In the genomic region with DNA sequence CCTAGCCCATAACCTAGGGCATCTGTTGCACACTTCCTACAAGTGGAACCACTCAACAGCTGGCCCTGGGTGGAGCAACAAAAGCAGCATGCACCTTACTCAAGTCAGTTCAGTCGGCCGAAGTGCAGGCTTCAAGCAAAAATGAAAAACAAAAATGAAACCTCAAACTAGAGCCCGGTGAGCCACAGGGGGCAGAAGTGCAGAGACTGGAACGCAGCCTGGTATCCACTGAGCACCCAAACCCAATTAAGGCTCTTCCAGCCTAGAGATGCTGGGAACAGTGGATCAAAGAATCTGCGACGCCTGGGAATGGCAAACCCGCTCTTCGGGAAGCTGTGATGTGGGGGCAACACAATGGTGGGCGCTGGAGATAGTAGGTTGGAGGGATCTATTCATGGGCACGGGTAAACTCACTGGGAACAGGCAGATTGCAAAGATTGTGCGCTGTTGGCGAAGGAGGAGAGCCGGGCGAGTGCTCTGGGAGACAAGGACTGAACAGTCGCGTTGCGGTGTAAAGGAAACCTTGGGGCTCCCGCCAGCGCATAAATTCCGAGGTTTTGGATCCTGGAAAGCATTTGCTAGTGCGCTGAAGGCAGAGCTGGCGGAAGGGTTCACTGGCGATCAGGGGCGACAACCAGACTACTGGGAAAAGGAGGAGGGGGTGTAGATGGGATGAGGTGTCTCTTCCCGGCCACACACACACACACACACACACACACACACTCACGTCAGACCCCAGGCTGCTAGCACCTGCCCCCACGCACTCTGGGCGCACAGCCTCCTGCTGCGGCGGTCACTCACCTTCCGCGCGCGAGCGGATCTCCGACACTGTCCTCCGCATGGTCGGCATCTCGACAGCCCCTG, we compare ENCODE assay signal across 8 mouse cellular contexts. TPM values are rescaled to one million over a fixed set of nuclear protein-coding genes. Genes with fewer than 3 reads are reported as not detected.
DNase-seq lines count a peak whose midpoint lies in the region; ATAC-seq and TF ChIP-seq lines count a peak whose summit lies in the region.

No protein-coding gene starts in this region.

- under 1% methylated on average over 36 of the region's 39 CpGs for WGBS in hindbrain, embryonic 13.5 days

- ATAC-seq in frontal cortex, adult (ENCODE audit: low TSS enrichment) = peak; percentile 24
- ATAC-seq in hindbrain, embryonic 13.5 days (ENCODE audit: low FRiP score) = peak; percentile 67; the same call in 1 of the 2 replicates

- H3K9me3 ChIP-seq in hindbrain, embryonic 13.5 days = no peaks in the 10 kb centered on the region

- peak; percentile 66 for DNase-seq in R1 (ENCODE audit: low read depth, low spot score)
- DNase-seq in cerebellum, adult 8-10 months = peak; percentile 57
- peak; percentile 45 to 55 for DNase-seq in left cerebral cortex, adult 2 months (ENCODE audit: extremely low spot score in 1 of 2, low spot score in 2 of 2)
- peak; percentile 55 to 65 for DNase-seq in lung, postnatal 4 days
- DNase-seq in retina, postnatal 1 day = peak; percentile 68
- DNase-seq in urinary bladder, postnatal 25 days (ENCODE audit: low spot score) = peak; percentile 16

- peak overlapping the region; percentile 89 for H3K4me3 ChIP-seq in hindbrain, embryonic 13.5 days
- H3K4me3 ChIP-seq in left cerebral cortex, adult 2 months = peak overlapping the region; percentile 80

- H3K27me3 ChIP-seq in hindbrain, embryonic 13.5 days = no peaks in the 10 kb centered on the region

- peaks cover 64% of the 10 kb centered on the region for H3K4me1 ChIP-seq in hindbrain, embryonic 13.5 days (replicated peaks)

- intact Hi-C loops in left cerebral cortex, adult 2 months (cut with DNase I) = loop anchor here (1.0 to 10.0 kb wide), 5 partner anchors 44 to 268 kb away; a partner anchor contains a TSS

- TF ChIP-seq CTCF in left cerebral cortex, adult 2 months (IDR thresholded peaks at IDR 0.05) = peak; percentile 25

- H3K9ac ChIP-seq in hindbrain, embryonic 13.5 days = peak overlapping the region; percentile 89

- H3K36me3 ChIP-seq in hindbrain, embryonic 13.5 days = no peaks in the 10 kb centered on the region

- peak overlapping the region; percentile 78 for H3K4me2 ChIP-seq in hindbrain, embryonic 13.5 days

- peak overlapping the region; percentile 94 for H3K27ac ChIP-seq in hindbrain, embryonic 13.5 days
- peak overlapping the region; percentile 99 for H3K27ac ChIP-seq in left cerebral cortex, adult 2 months

RNA-seq across cellular contexts. Expression of a gene that starts 0.6 kb away (rescaled TPM):
- 43.8 and 44.7 TPM in 2 replicates for polyA plus RNA-seq in hindbrain, embryonic 13.5 days (2015; fragmentation: Nextera tagmentation; extraction: Ambion mirVana)
- 100 to 1,000 TPM; 171 to 190 TPM for total RNA-seq in left cerebral cortex, adult 2 months (2021)

Comparison
In these comparisons a context has a peak if more than half of its experiments do, and no peak if none do; other contexts are left out.
1. Peak in every context shown above with its lines: DNase-seq, ATAC-seq, H3K4me3 ChIP-seq and H3K27ac ChIP-seq.
2. DNase-seq: peak in every context shown above with its lines; median percentile 68 in retina, postnatal 1 day; 66 in R1; 60 in lung, postnatal 4 days; 57 in cerebellum, adult 8-10 months; 50 in left cerebral cortex, adult 2 months; 16 in urinary bladder, postnatal 25 days.